Mouse (Mus musculus): Measurements from ENCODE around the gene Cox14. TPM values are rescaled to one million over a fixed set of nuclear protein-coding genes. Genes with fewer than 3 reads are reported as not detected.

The Cox14 gene
- polyA plus RNA-seq, 1 experiment, result 351 TPM

DNA sequence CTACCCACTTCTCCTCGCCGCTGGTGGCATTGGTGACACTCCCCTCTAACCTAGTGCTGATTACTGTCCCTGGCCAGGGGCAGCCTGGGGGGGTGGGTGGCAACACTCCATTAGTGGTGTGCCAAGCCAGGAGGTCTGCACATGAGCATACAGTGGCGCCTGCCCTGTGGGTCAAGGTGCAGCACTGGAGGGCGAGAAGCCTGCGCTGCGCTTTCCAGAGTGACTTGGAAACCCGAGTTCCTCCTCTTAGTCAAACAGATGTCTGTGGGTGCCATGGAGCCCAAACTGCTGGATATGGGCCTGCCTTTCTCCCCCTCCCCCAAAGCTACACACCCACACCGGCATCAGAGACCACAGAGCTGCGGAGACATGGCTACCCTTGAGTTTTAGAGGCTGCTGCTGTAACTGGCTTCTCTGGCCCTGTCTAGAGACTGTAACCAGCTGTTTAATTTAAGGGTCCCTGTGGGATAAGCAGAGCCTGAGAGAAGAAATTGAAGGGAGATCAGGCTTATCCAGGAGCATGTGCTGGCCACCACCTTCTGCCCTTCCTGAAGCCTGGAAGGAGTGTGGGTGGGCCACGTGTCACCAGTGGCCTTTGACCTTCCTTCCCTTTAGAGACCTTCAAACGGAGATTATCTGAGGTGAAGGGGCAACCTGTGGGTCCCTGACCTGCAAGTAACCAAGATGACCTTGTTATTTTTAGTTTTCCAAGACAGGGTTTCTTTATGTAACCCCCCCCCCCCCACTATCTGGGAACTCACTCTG lies 9.3 kb upstream of the Cox14 start:
- TF ChIP-seq CTCF (IDR thresholded peaks at IDR 0.05; ENCODE audit: borderline replicate concordance, insufficient read depth, low read depth, low read length) (no peak), POLR2A (IDR thresholded peaks at IDR 0.05; ENCODE audit: borderline replicate concordance, insufficient read depth, low read length) (no peak)
- Histone ChIP-seq H3K27me3 (ENCODE audit: control insufficient read depth, insufficient read depth, low read length) (no peaks in the 10 kb centered on the region), H3K4me3 (replicated peaks; ENCODE audit: insufficient read depth, low read depth, low read length) (no peak overlapping the region), H3K4me1 (ENCODE audit: control insufficient read depth, insufficient read depth, low read length) (peaks cover 44% of the 10 kb centered on the region), H3K27ac (ENCODE audit: insufficient read depth, low read length) (peak overlapping the region; percentile 93)
- WGBS, result 69% methylated on average over 11 of the region's 11 CpGs
- no peak for DNase-seq

DNA sequence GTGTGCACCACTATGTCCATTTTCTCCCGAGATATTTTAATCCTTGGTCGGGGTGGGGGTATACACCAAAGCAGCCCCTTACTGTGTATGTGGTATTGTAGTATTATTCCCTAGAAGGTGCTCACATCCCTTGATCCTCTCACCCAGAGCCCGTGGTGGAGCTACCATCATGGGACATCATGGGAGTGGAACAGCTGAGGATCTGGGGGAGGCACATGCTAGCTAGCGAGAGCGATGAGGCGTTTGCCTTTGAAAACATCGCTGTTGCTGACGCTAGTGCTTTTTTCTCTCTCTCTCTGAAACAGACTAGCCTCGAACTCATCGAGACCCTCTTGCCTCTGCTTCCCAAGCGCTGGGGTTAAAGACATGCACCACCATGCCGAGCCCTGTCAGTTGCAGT lies 8.6 kb upstream of the Cox14 start:
- Histone ChIP-seq H3K27ac (ENCODE audit: insufficient read depth, low read length) (peak overlapping the region; percentile 93), H3K4me3 (replicated peaks; ENCODE audit: insufficient read depth, low read depth, low read length) (peak overlapping the region; percentile 13), H3K27me3 (ENCODE audit: control insufficient read depth, insufficient read depth, low read length) (no peaks in the 10 kb centered on the region), H3K4me1 (ENCODE audit: control insufficient read depth, insufficient read depth, low read length) (peaks cover 44% of the 10 kb centered on the region)
- WGBS, result 42% methylated on average over 12 of the region's 12 CpGs
- TF ChIP-seq CTCF (IDR thresholded peaks at IDR 0.05; ENCODE audit: borderline replicate concordance, insufficient read depth, low read depth, low read length) (no peak), POLR2A (IDR thresholded peaks at IDR 0.05; ENCODE audit: borderline replicate concordance, insufficient read depth, low read length) (no peak)
- no peak for DNase-seq

DNA sequence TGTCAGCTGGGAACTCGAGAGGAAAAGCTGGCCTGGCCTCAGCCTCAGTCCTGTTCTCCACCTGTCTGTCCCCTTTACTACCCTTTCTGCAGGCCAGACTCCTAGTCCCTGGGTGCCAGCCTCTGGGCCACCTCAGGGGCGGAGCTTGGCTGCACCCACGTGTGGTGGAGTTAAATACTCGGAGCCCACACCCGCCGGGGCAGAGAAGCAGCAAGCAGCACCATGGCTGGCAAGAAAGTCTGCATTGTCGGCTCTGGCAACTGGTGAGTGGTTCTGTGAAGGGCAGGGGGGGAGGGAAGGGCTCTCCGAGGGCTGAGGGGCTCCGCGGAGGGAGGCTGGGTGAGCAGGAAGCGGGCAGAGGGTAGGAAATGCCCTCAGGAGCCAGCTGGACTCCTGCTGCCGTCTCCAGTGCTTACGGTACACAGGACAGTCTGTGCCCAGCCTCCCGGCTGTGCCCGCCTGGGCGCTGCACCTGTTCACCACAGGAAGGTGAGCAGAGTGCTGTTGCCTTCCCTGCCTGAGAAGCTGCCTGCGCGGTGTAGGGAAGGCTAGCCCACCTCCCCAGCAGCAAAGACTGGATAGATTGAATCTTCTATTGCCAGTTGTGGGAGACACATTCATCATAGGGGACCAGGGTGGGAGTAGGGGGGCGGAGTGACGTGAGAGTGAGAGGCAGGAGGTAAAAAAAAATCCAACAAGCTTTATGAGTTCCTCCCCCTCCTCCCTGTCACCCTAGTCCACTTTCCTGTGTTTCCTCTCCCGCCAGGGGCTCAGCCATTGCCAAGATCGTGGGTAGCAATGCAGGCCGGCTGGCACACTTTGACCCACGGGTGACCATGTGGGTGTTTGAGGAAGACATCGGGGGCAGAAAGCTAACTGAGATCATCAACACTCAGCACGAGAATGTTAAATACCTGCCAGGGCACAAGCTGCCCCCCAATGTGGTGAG lies 7.8 kb upstream of the Cox14 start, which contains the start of gene Gpd1:
Gene Gpd1 (plus strand): TSS at position 130 of the 949 bp plus-strand sequence.
- no peaks in the 10 kb centered on the region for H3K27me3 ChIP-seq (ENCODE audit: control insufficient read depth, insufficient read depth, low read length)
- WGBS, result 5% methylated on average over 26 of the region's 26 CpGs
- peak within 1 kb of the TSS; percentile 52 for H3K4me3 ChIP-seq (replicated peaks; ENCODE audit: insufficient read depth, low read depth, low read length)
- TF ChIP-seq CTCF (IDR thresholded peaks at IDR 0.05; ENCODE audit: borderline replicate concordance, insufficient read depth, low read depth, low read length) (no peak), POLR2A (IDR thresholded peaks at IDR 0.05; ENCODE audit: borderline replicate concordance, insufficient read depth, low read length) (peak; percentile 85)
- H3K27ac ChIP-seq (ENCODE audit: insufficient read depth, low read length), result peak within 1 kb of the TSS; percentile 95
- peaks cover 44% of the 10 kb centered on the region for H3K4me1 ChIP-seq (ENCODE audit: control insufficient read depth, insufficient read depth, low read length)
- DNase-seq, result peak; percentile 88 to 89

DNA sequence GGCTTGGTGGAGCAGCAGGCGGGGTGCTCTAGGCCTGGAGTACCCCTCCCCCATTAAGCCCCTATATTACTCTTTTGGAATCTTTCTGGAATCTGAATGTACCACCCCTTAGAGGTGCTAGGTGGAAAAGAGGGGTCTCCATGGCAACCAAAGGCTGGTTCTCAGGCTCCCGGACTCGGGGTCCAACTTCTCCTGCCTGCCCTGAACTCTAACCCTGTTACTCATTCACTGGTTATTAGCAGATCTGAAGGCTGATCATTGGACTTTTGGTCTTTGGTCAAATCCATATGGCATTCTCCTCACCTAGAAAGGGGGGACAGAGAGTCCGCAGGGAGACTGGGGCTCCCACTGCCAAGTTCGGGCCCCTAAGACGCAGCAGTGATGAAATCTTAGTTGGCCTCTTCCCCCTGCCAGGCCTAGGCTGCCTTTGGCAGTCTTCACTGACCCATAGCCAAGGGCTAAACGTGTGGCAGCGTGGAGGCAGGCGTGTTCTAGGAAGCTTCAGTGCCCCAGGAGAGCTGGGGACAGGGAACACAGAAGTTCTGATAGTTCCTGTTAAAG lies 6.9 kb upstream of the Cox14 start:
- peak; percentile 68 to 73 for DNase-seq
- H3K27me3 ChIP-seq (ENCODE audit: control insufficient read depth, insufficient read depth, low read length), result no peaks in the 10 kb centered on the region
- no peak for TF ChIP-seq POLR2A (IDR thresholded peaks at IDR 0.05; ENCODE audit: borderline replicate concordance, insufficient read depth, low read length)
- no peak for TF ChIP-seq CTCF (IDR thresholded peaks at IDR 0.05; ENCODE audit: borderline replicate concordance, insufficient read depth, low read depth, low read length)
- H3K4me1 ChIP-seq (ENCODE audit: control insufficient read depth, insufficient read depth, low read length), result peaks cover 52% of the 10 kb centered on the region
- 18% methylated on average over 9 of the region's 9 CpGs for WGBS
- H3K4me3 ChIP-seq (replicated peaks; ENCODE audit: insufficient read depth, low read depth, low read length), result peak overlapping the region; percentile 52
- peak overlapping the region; percentile 95 for H3K27ac ChIP-seq (ENCODE audit: insufficient read depth, low read length)

DNA sequence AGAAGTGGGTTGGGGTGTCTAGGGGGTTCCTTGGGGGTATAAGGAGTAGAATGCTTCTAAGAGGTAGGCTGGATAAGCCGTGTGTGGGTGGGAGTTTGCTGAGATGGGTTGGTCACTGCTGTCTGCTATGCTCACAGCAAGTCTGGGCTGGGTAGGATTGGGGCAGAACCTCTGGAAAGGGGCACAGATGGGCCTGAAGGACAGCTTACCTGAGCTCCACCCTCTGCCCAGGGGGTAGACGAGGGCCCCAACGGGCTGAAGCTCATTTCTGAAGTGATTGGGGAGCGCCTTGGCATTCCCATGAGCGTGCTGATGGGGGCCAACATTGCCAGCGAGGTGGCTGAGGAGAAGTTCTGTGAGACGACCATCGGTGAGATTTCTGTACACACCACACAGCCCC lies 5.6 kb upstream of the Cox14 start:
- Histone ChIP-seq H3K27me3 (ENCODE audit: control insufficient read depth, insufficient read depth, low read length) (no peaks in the 10 kb centered on the region), H3K4me3 (replicated peaks; ENCODE audit: insufficient read depth, low read depth, low read length) (no peak overlapping the region), H3K4me1 (ENCODE audit: control insufficient read depth, insufficient read depth, low read length) (peaks cover 61% of the 10 kb centered on the region), H3K27ac (ENCODE audit: insufficient read depth, low read length) (peak overlapping the region; percentile 23; the same call in 1 of the 2 replicates)
- DNase-seq, result no peak
- TF ChIP-seq POLR2A (IDR thresholded peaks at IDR 0.05; ENCODE audit: borderline replicate concordance, insufficient read depth, low read length) (no peak), CTCF (IDR thresholded peaks at IDR 0.05; ENCODE audit: borderline replicate concordance, insufficient read depth, low read depth, low read length) (no peak)
- WGBS, result 68% methylated on average over 8 of the region's 8 CpGs

DNA sequence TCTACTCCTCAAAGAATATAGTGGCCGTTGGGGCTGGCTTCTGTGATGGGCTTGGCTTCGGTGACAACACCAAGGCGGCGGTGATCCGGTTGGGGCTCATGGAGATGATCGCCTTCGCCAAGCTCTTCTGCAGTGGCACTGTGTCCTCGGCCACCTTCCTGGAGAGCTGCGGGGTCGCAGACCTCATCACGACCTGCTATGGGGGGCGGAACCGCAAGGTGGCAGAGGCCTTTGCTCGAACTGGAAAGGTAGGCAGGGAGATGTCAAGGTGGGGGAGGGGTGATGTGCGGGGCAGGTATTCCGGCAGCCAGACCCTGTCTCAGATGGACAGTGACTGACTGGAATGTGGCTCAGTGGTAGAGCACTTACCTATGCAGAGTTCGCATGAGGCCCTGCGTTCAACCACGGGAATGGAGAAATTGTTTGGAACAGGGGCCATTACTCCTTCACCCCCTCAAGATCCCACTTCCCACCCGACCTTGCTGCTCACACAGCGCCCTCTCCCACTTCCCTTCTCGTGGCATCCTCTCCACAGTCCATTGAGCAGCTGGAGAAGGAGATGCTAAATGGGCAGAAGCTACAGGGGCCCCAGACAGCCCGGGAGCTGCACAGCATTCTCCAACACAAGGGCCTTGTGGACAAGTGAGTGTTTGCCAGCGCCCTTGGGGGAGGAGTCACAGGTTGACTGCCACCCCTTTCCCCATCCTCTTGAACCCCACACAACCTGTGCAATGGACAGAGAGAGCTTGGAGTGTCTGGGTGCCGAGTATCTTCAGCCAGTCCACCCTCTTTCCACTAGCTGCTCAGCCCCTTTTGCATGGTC lies 3.3 kb upstream of the Cox14 start:
- Histone ChIP-seq H3K27ac (ENCODE audit: insufficient read depth, low read length) (no peak overlapping the region), H3K4me1 (ENCODE audit: control insufficient read depth, insufficient read depth, low read length) (peaks cover 39% of the 10 kb centered on the region), H3K27me3 (ENCODE audit: control insufficient read depth, insufficient read depth, low read length) (no peaks in the 10 kb centered on the region), H3K4me3 (replicated peaks; ENCODE audit: insufficient read depth, low read depth, low read length) (no peak overlapping the region)
- no peak for TF ChIP-seq POLR2A (IDR thresholded peaks at IDR 0.05; ENCODE audit: borderline replicate concordance, insufficient read depth, low read length)
- TF ChIP-seq CTCF (IDR thresholded peaks at IDR 0.05; ENCODE audit: borderline replicate concordance, insufficient read depth, low read depth, low read length), result no peak
- DNase-seq, result peak in 1 of 2 experiments; percentile 32
- WGBS, result 84% methylated on average over 25 of the region's 25 CpGs

DNA sequence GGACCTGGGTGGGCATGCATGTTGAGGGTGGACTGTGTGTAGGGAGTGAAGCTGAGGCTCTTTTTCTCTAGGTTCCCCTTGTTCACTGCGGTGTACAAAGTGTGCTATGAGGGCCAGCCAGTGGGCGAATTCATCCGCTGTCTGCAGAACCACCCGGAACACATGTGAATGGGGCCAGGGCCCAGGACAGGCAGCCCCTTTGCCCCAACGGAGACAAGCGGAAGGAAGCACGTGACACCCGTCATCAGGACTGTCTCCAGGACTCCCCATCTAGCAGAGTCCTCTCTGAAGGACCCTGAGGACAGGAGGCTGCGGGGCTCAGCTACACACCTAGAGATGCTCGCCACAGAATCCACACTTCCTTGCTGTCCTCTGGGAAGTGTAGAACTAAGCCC lies 2.3 kb upstream of the Cox14 start:
- Histone ChIP-seq H3K4me1 (ENCODE audit: control insufficient read depth, insufficient read depth, low read length) (peaks cover 33% of the 10 kb centered on the region), H3K4me3 (replicated peaks; ENCODE audit: insufficient read depth, low read depth, low read length) (no peak overlapping the region), H3K27me3 (ENCODE audit: control insufficient read depth, insufficient read depth, low read length) (no peaks in the 10 kb centered on the region), H3K27ac (ENCODE audit: insufficient read depth, low read length) (peak overlapping the region; percentile 91)
- 51% methylated on average over 10 of the region's 10 CpGs for WGBS
- DNase-seq, result peak in 1 of 2 experiments; percentile 43
- TF ChIP-seq CTCF (IDR thresholded peaks at IDR 0.05; ENCODE audit: borderline replicate concordance, insufficient read depth, low read depth, low read length), result no peak
- TF ChIP-seq POLR2A (IDR thresholded peaks at IDR 0.05; ENCODE audit: borderline replicate concordance, insufficient read depth, low read length), result no peak

Measured in cerebellum, adult 2 months (tissue).